Comparison of ENCODE assay signal across 8 mouse cellular contexts in genomic region chr2:167118046-167118445, GRCm38 (mm10). TPM values are rescaled to one million over a fixed set of nuclear protein-coding genes. Genes with fewer than 3 reads are reported as not detected.
DNase-seq lines count a peak whose midpoint lies in the region; ATAC-seq and TF ChIP-seq lines count a peak whose summit lies in the region.

No protein-coding gene starts in this region.

- ATAC-seq in liver, embryonic 12.5 days = no peak

- intact Hi-C loops in left cerebral cortex, adult 2 months (cut with DNase I) = no loop called here

- no peak overlapping the region for H3K4me3 ChIP-seq in liver, adult 2 months (ENCODE audit: insufficient read depth, low read depth, low read length)
- H3K4me3 ChIP-seq in liver, embryonic 12.5 days = no peak overlapping the region
- H3K4me3 ChIP-seq in left cerebral cortex, adult 2 months = no peak overlapping the region

- H3K4me2 ChIP-seq in liver, embryonic 12.5 days = no peak overlapping the region

- H3K27me3 ChIP-seq in liver, adult 2 months (ENCODE audit: control insufficient read depth, insufficient read depth, low read length) = no peaks in the 10 kb centered on the region
- peaks cover 20% of the 10 kb centered on the region for H3K27me3 ChIP-seq in liver, embryonic 12.5 days (replicated peaks)

- DNase-seq in liver, adult 2 months (ENCODE audit: extremely low read depth, low read depth, low spot score) = peak; percentile 27
- DNase-seq in heart, adult 8-10 months (ENCODE audit: low spot score) = peak; percentile 77
- DNase-seq in kidney, postnatal 25 days = peak; percentile 69 to 89
- DNase-seq in urinary bladder, postnatal 14 days (ENCODE audit: low spot score) = peak; percentile 85
- DNase-seq in left cerebral cortex, adult 2 months (ENCODE audit: extremely low spot score in 1 of 2, low spot score in 2 of 2) = no peak
- no peak for DNase-seq in embryo, embryonic 10.5 days (ENCODE audit: low spot score)
- DNase-seq in right cerebral cortex, adult 2 months (ENCODE audit: low spot score in 2 of 2) = no peak

- H3K27ac ChIP-seq in liver, adult 2 months (replicated peaks; ENCODE audit: insufficient read depth, low read depth, low read length) = no peak overlapping the region
- no peak overlapping the region for H3K27ac ChIP-seq in liver, embryonic 12.5 days
- H3K27ac ChIP-seq in left cerebral cortex, adult 2 months = no peak overlapping the region

- no peaks in the 10 kb centered on the region for H3K4me1 ChIP-seq in liver, adult 2 months (ENCODE audit: control insufficient read depth, insufficient read depth, low read length)
- peaks cover 4% of the 10 kb centered on the region; the same call in 1 of the 2 replicates for H3K4me1 ChIP-seq in liver, embryonic 12.5 days

- H3K79me2 ChIP-seq in liver, adult 2 months (ENCODE audit: control insufficient read depth, insufficient read depth, low read length) = no peaks in the 10 kb centered on the region

- no peak for TF ChIP-seq POLR2A in liver, adult 2 months (IDR thresholded peaks at IDR 0.05; ENCODE audit: extremely low read depth, insufficient read depth, low read length)

- no peaks in the 10 kb centered on the region for H3K9me3 ChIP-seq in liver, embryonic 12.5 days (replicated peaks)

- no peak overlapping the region for H3K9ac ChIP-seq in liver, adult 2 months (ENCODE audit: low read depth, low read length)
- H3K9ac ChIP-seq in liver, embryonic 12.5 days = no peak overlapping the region

- TF ChIP-seq CTCF in liver, adult 2 months (IDR thresholded peaks at IDR 0.05; ENCODE audit: low read depth, low read length) = no peak
- TF ChIP-seq CTCF in left cerebral cortex, adult 2 months (IDR thresholded peaks at IDR 0.05) = no peak

- no peaks in the 10 kb centered on the region for H3K36me3 ChIP-seq in liver, adult 2 months (ENCODE audit: control insufficient read depth, insufficient read depth, low read length)
- H3K36me3 ChIP-seq in liver, embryonic 12.5 days = no peaks in the 10 kb centered on the region

- 64% methylated on average over 10 of the region's 10 CpGs for WGBS in liver, adult 2 months
- WGBS in liver, embryonic 12.5 days (ENCODE audit: insufficient replicate concordance) = 51% methylated on average over 10 of the region's 10 CpGs

RNA-seq across cellular contexts. Expression of gene Znfx1, which starts 55.2 kb away (rescaled TPM):
- total RNA-seq in liver, adult 2 months (2014; rRNA removed) = 21.6 and 23.8 TPM in 2 replicates
- polyA plus RNA-seq in liver, adult 2 months (2012; rRNA removed) = 20.5 and 23.3 TPM in 2 replicates
- polyA plus RNA-seq in liver, embryonic 12.5 days (2016; fragmentation: Nextera tagmentation; extraction: Ambion mirVana) = 13.7 and 13.8 TPM in 2 replicates
- total RNA-seq in heart, adult 8-10 months (2022) = 10 to 100 TPM; 29.2 to 47.0 (median 40.3) TPM
- 10 to 100 TPM; 76.7 to 80.7 TPM for total RNA-seq in left cerebral cortex, adult 2 months (2021)

Comparison
In these comparisons a context has a peak if more than half of its experiments do, and no peak if none do; other contexts are left out.
1. DNase-seq: peak in liver, adult 2 months (single experiment), heart, adult 8-10 months (single experiment), kidney, postnatal 25 days (2 of 2) and urinary bladder, postnatal 14 days (single experiment); none in left cerebral cortex, adult 2 months (0 of 2), embryo, embryonic 10.5 days (single experiment) and right cerebral cortex, adult 2 months (0 of 2).